In genomic region chr15:97009271-97009670, GRCm38 (mm10) we compare ENCODE assay signal across 20 mouse cellular contexts. TPM values are rescaled to one million over a fixed set of nuclear protein-coding genes. Genes with fewer than 3 reads are reported as not detected.
"Had no signal": no experiment of that assay in that cellular context is flagged by ENCODE, and none has a peak within 500 bp of the region (broad histone marks: within the 10 kb centered on the region; RNA-seq: fewer than 3 reads in every experiment).

No protein-coding gene starts in this region.

- H3K9ac ChIP-seq: liver, postnatal 0 days; lung, embryonic 15.5 days; midbrain, embryonic 13.5 days; midbrain, embryonic 15.5 days; neural tube, embryonic 12.5 days; stomach, embryonic 15.5 days had no signal

- H3K36me3 ChIP-seq: midbrain, embryonic 13.5 days; midbrain, embryonic 15.5 days; neural tube, embryonic 12.5 days had no signal

- H3K27me3 ChIP-seq: lung, embryonic 15.5 days; megakaryocyte, embryonic 14.5 days; midbrain, embryonic 13.5 days; midbrain, embryonic 15.5 days; neural tube, embryonic 12.5 days; stomach, embryonic 15.5 days had no signal

- ATAC-seq: liver, postnatal 0 days; lung, postnatal 0 days; midbrain, embryonic 13.5 days; midbrain, embryonic 15.5 days had no signal

- H3K27ac ChIP-seq: lung, embryonic 15.5 days; macrophage; midbrain, embryonic 13.5 days; midbrain, embryonic 15.5 days; neural tube, embryonic 12.5 days; stomach, embryonic 15.5 days; stomach, postnatal 0 days had no signal

- H3K4me2 ChIP-seq: lung, embryonic 15.5 days; midbrain, embryonic 13.5 days; midbrain, embryonic 15.5 days; neural tube, embryonic 12.5 days; stomach, embryonic 15.5 days had no signal

- H3K9me3 ChIP-seq: lung, embryonic 15.5 days; midbrain, embryonic 13.5 days; midbrain, embryonic 15.5 days; neural tube, embryonic 12.5 days; stomach, embryonic 15.5 days had no signal

- DNase-seq: liver, postnatal 0 days; lung, adult 2 months; lung, postnatal 14 days; lung, postnatal 36 days; right cerebral cortex, postnatal 14 days; thymus, adult 2 months; thymus, postnatal 25 days; thymus, postnatal 4 days had no signal

- H3K4me3 ChIP-seq: lung, embryonic 15.5 days; megakaryocyte, embryonic 14.5 days; midbrain, embryonic 13.5 days; midbrain, embryonic 15.5 days; neural tube, embryonic 12.5 days; stomach, embryonic 15.5 days had no signal

- H3K4me1 ChIP-seq: megakaryocyte, embryonic 14.5 days; midbrain, embryonic 13.5 days; midbrain, embryonic 15.5 days; neural tube, embryonic 12.5 days had no signal

RNA-seq across cellular contexts. Expression of gene Slc38a4, which starts 46.5 kb away (rescaled TPM):
- total RNA-seq: megakaryocyte progenitor cell, adult 5-6 weeks; monocyte, adult 5-6 weeks; neutrophil, adult 5-6 weeks had no signal
- polyA plus RNA-seq: macrophage had no signal
